Mouse (Mus musculus): ENCODE data around the gene Zfp329. TPM values are rescaled to one million over a fixed set of nuclear protein-coding genes. Genes with fewer than 3 reads are reported as not detected.

Gene Zfp329
- total RNA-seq, 2 experiments from 2014 or later, result 6.7 to 16.6 TPM

Other genes starting within 250 kb of the Zfp329 start
- gene Vmn2r53, start 210.1 kb downstream of the Zfp329 start, total RNA-seq (2014; fragmentation: Nextera tagmentation), result not detected in 2 replicates
- gene Vmn2r53, start 210.1 kb downstream of the Zfp329 start, total RNA-seq (2017), result not detected in 2 replicates
- not detected in 2 replicates for gene Vmn2r54, start 178.5 kb downstream of the Zfp329 start, total RNA-seq (2014; fragmentation: Nextera tagmentation)
- gene Vmn2r54, start 178.5 kb downstream of the Zfp329 start, total RNA-seq (2017), result not detected in 2 replicates
- not detected in 2 replicates for gene Vmn2r55, start 133.9 kb downstream of the Zfp329 start, total RNA-seq (2014; fragmentation: Nextera tagmentation)
- gene Vmn2r55, start 133.9 kb downstream of the Zfp329 start, total RNA-seq (2017), result not detected in 2 replicates
- gene Vmn2r56, start 83.9 kb downstream of the Zfp329 start, total RNA-seq (2014; fragmentation: Nextera tagmentation), result not detected in 2 replicates
- gene Vmn2r56, start 83.9 kb downstream of the Zfp329 start, total RNA-seq (2017), result not detected in 2 replicates
- 0.26 and 3.4 TPM in 2 replicates for gene Zscan18, start 15.2 kb downstream of the Zfp329 start, total RNA-seq (2014; fragmentation: Nextera tagmentation)
- gene Zscan18, start 15.2 kb downstream of the Zfp329 start, total RNA-seq (2017), result 1.6 and 3.3 TPM in 2 replicates
- 28.1 and 34.8 TPM in 2 replicates for gene Zfp110, start 15.9 kb upstream of the Zfp329 start, total RNA-seq (2014; fragmentation: Nextera tagmentation)
- gene Zfp110, start 15.9 kb upstream of the Zfp329 start, total RNA-seq (2017), result 38.2 and 45.9 TPM in 2 replicates
- gene Zfp128, start 62.3 kb upstream of the Zfp329 start, total RNA-seq (2014; fragmentation: Nextera tagmentation), result 3.4 and 3.6 TPM in 2 replicates
- gene Zfp128, start 62.3 kb upstream of the Zfp329 start, total RNA-seq (2017), result 2.5 and 3.1 TPM in 2 replicates
- 26.6 and 32.4 TPM in 2 replicates for gene Zscan22, start 79.0 kb upstream of the Zfp329 start, total RNA-seq (2014; fragmentation: Nextera tagmentation)
- gene Zscan22, start 79.0 kb upstream of the Zfp329 start, total RNA-seq (2017), result 4.8 and 8.1 TPM in 2 replicates
- gene Rps5, start 103.4 kb upstream of the Zfp329 start, total RNA-seq (2014; fragmentation: Nextera tagmentation), result 2,621 and 2,837 TPM in 2 replicates
- 1,142 and 1,421 TPM in 2 replicates for gene Rps5, start 103.4 kb upstream of the Zfp329 start, total RNA-seq (2017)
- 0.92 and 0.95 TPM in 2 replicates for gene Rnf225, start 108.6 kb upstream of the Zfp329 start, total RNA-seq (2014; fragmentation: Nextera tagmentation)
- gene Rnf225, start 108.6 kb upstream of the Zfp329 start, total RNA-seq (2017), result 0.26 and 0.88 TPM in 2 replicates
- 5.9 and 8.6 TPM in 2 replicates for gene Zfp324, start 147.0 kb upstream of the Zfp329 start, total RNA-seq (2014; fragmentation: Nextera tagmentation)
- gene Zfp324, start 147.0 kb upstream of the Zfp329 start, total RNA-seq (2017), result 7.6 and 7.8 TPM in 2 replicates
- gene Zfp446, start 159.0 kb upstream of the Zfp329 start, total RNA-seq (2014; fragmentation: Nextera tagmentation), result 5.4 and 9.5 TPM in 2 replicates
- 3.0 and 4.0 TPM in 2 replicates for gene Zfp446, start 159.0 kb upstream of the Zfp329 start, total RNA-seq (2017)
- not detected in 2 replicates for gene Slc27a5, start 179.3 kb upstream of the Zfp329 start, total RNA-seq (2014; fragmentation: Nextera tagmentation)
- not detected in 2 replicates for gene Slc27a5, start 179.3 kb upstream of the Zfp329 start, total RNA-seq (2017)
- 599 and 728 TPM in 2 replicates for gene Trim28, start 180.3 kb upstream of the Zfp329 start, total RNA-seq (2014; fragmentation: Nextera tagmentation)
- 489 and 493 TPM in 2 replicates for gene Trim28, start 180.3 kb upstream of the Zfp329 start, total RNA-seq (2017)
- gene Zbtb45, start 191.2 kb upstream of the Zfp329 start, total RNA-seq (2014; fragmentation: Nextera tagmentation), result 8.5 and 19.8 TPM in 2 replicates
- 4.9 and 11.9 TPM in 2 replicates for gene Zbtb45, start 191.2 kb upstream of the Zfp329 start, total RNA-seq (2017)
- 117 and 163 TPM in 2 replicates for gene Chmp2a, start 215.9 kb upstream of the Zfp329 start, total RNA-seq (2014; fragmentation: Nextera tagmentation)
- 162 and 196 TPM in 2 replicates for gene Chmp2a, start 215.9 kb upstream of the Zfp329 start, total RNA-seq (2017)
- 196 and 197 TPM in 2 replicates for gene Ube2m, start 219.4 kb upstream of the Zfp329 start, total RNA-seq (2014; fragmentation: Nextera tagmentation)
- 126 and 132 TPM in 2 replicates for gene Ube2m, start 219.4 kb upstream of the Zfp329 start, total RNA-seq (2017)
- gene Mzf1, start 235.9 kb upstream of the Zfp329 start, total RNA-seq (2014; fragmentation: Nextera tagmentation), result 0.43 TPM in 1 of 2 replicates, not detected in the other
- 0.30 and 0.57 TPM in 2 replicates for gene Mzf1, start 235.9 kb upstream of the Zfp329 start, total RNA-seq (2017)